Mouse (Mus musculus) cerebellum, postnatal 25 days (tissue): ENCODE measurements at regions not wholly inside any gene's neighbourhood (a gene's known extent, or its start where the extent isn't known, plus 50 kb on each side); places are given as distances from the start of the nearest gene placed in this dataset.

Source experiments
- DNase-seq, 2 experiments: peaks; one replicate each; pipeline ENCODE4 v3.0.0; 2021; ENCODE audit warnings: mixed read lengths in 2 of 2

GRCm38 (mm10) chr14:19665756-19666155 lies 63.4 kb upstream of the Gm5458 start:
- DNase-seq = peak in 1 of 2 experiments; percentile 4

GRCm38 (mm10) chr14:19674046-19674445 lies 71.7 kb upstream of the Gm5458 start:
- no peak for DNase-seq

GRCm38 (mm10) chr14:19688426-19688825 lies 62.6 kb upstream of the Nid2 start:
- DNase-seq = no peak

GRCm38 (mm10) chr14:19693606-19694005 lies 57.5 kb upstream of the Nid2 start:
- DNase-seq = peak; percentile 29 to 57

GRCm38 (mm10) chr14:19694289-19694688 lies 56.8 kb upstream of the Nid2 start:
- no peak for DNase-seq

GRCm38 (mm10) chr14:19699497-19699896 lies 51.6 kb upstream of the Nid2 start:
- no peak for DNase-seq
